Mouse (Mus musculus) adrenal gland, postnatal 10 days (tissue): ENCODE results near the gene Ipcef1. TPM values are rescaled to one million over a fixed set of nuclear protein-coding genes. Genes with fewer than 3 reads are reported as not detected.

ENCODE experiments used
- DNase-seq: peaks from one replicate; pipeline ENCODE4 v3.0.0; 2021; ENCODE audit warnings: mixed read lengths
- total RNA-seq, 2 experiments: library from RNA; stranded (reverse); gene quantifications; 2 replicates each; pipeline ENCODE4 v1.2.3; 2021

Gene Ipcef1
- total RNA-seq, 2 experiments from 2014 or later = 1.3 to 1.4 TPM

DNA sequence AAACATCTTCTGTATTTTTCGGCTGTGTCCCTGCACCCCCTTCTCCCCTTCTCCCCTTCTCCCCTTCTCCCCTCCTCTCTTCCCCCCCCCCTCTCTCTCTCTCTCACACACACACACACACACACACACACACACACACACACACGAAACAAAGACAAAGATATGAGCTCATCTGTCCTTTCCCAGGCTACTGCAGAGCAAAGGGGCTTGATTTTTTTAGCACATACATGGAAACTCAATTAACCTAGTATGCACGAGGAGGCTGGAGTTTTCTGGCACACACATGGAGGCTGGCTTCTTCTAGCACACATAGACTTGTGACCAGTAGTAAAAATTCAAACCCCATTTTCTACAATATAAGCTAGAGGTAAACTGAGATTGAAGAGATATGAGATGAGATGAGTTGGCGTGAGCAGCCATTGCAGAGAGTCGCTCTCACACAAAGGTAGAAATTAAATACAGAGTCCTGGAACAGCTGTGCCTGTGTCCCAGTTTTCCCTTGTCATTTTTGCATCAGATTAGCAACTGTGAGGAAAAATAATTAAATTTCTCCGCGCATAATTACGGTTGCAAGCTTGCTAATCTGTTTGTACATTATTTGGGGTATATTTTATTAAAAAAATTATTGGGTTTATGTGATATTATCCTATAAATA, 84.6 kb downstream of the Ipcef1 start:
- no peak for DNase-seq

DNA sequence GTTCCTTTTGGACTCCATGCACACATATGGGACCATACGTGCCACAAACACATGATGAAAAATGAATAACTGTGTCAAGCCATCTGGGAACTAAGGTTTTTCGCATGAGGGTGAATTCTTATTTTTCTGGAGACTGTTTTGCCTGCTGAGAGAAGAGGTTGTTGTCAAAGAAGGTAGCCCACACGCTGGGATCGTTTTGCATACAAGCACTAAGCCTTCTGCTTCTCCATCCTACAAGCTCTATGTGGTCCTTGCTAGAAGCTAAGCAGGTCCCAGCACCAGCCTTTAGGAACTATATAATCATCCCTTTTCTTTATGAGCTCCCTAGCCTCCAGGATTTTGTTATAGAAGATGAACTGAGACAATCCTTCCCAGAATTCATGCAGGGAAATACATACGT, 93.5 kb downstream of the Ipcef1 start:
- DNase-seq = no peak

DNA sequence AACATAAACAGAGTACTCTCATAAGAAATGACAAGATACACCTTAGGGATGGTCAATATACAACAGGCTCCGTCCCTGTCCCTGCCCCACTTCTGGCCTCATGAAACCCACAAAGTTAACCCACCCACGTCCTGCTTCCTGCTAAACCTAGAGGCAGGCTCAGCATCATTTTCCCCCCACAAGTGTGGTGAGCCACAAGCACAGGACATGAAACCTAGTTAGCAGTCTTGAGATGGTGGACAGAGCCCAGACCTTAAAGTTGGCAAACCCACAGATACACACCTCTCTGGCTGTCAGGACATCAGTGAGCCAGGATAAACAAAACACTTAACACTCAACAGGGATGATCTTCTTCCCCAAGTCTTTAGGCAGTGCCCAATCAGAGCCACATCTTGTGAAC, 95.9 kb downstream of the Ipcef1 start:
- DNase-seq = no peak

DNA sequence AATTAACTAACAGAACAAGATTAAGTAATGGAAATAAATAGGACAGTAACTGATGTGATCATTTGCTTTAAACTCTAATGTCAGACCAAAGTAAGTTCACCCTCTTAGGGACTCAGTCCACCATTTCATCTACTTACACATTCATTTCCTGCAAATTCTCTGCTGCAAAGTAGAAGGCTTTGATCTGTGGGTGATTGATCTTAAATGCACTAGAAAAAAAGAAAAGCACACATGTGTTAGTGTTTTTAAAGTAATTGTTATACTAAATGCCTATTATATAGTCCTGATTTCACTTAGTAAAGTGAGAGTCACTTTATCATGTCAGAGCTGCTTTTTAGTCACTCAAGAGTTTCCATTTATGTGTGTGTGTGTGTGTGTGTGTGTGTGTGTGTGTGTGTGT, 97.7 kb downstream of the Ipcef1 start:
- DNase-seq = no peak

DNA sequence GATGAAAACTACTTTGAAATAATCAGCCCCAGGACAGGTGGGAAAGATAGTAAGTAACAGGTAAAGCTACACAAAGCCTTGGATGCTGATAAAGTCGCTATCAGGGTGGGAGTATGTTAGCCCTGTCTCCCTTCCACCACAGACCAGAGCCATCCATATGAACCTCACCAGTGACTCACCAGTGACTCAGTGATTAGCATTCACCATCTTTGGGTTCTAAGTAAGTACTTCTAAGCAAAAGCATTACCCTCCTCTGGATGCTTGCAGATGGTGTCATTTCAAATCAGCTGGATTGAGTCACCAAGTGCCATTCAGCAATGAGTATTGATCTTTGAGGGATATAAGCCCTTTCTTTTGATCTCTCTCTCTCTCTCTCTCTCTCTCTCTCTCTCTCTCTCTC, 99.2 kb downstream of the Ipcef1 start:
- no peak for DNase-seq

DNA sequence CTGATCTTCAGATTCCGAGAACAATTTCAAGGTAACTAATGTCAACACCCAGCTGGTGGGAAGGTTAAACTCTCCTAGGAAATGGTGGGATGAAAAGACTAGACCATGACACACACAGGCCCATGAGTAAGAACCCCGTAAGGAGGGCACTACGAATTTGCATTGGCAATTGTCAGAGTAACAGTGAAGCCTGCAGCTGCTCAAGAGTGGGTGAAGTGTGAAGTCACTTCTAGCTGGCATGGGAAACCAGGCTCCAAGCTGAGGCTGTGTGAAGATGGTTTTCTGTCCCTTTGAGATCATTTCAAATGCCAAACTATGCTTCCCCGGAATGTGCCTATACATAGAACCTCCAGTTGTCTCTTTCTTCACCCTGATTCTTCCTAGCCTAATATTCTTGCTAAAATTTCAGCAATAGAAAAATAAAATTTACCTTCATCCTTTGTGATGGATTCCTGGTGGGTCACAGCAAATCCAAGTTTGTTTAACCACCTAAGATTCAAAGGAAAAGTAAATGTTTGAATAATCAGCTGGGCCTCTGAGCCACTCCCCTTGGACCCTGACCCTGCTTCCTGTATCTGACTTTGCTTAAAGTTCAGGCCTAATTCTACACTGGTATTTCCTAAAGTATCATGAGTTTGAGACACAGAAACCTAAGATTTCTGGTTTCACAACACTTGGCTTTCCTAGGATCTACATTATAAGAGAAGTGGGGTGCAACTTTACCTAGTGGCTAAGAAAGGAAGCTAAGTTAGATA, 115.4 kb downstream of the Ipcef1 start:
- DNase-seq = no peak

DNA sequence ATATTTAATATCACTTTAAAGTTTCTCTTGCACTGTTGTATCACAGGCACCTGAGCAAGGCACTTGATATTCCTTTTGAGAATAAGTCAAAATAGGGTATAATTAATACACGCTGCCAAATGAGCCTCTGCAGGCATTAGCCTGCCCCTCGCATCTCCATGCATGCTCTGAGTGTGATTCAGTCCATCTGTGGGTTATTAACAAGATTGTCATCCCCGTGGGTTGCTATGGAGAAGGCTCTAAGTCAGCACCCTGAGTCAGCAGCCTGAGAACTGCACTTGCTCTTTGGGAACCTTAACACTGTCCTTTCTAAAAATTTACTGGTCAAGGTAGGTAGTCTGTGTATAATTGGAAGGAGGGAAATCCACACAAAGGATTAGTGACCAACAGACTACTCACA, 117.5 kb downstream of the Ipcef1 start:
- DNase-seq = no peak

DNA sequence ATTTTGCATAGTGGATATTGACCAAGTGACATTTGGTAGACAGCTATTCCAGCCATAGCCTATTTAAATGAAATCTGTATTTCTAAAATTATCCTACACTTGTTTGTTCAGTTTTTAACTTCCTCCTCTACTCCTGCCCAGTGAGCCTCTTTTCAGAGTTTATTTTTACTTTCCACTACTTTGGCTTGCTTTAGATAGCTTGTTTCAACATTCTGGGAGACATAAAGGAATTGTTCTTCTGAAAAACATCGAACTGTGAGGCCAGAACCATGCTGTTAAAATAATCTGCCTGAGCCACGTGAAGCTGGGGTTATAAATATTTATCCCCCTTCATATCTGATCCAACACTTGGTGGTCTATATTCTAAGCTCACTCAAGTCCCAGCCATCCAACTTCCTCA, 121.4 kb downstream of the Ipcef1 start:
- DNase-seq = no peak

DNA sequence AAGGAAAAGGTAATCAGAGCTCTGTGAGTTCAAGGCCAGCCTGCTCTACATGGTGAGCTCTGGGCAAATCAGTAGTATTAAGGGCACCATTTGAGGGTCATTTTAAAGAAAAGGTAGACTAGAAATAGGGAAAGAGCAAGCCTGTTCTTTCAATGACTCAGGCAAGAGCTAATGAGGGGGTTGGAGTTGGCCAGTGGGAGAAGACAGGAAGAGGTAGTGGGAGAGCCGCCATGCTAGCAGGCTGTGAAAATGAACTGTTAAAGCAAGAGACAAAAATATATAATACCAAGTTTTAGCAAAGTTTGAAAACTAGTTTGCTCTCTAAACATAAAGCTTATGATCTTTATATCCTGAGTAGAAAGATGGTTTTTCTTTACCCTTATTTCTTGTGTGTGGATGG, 121.9 kb downstream of the Ipcef1 start:
- no peak for DNase-seq

DNA sequence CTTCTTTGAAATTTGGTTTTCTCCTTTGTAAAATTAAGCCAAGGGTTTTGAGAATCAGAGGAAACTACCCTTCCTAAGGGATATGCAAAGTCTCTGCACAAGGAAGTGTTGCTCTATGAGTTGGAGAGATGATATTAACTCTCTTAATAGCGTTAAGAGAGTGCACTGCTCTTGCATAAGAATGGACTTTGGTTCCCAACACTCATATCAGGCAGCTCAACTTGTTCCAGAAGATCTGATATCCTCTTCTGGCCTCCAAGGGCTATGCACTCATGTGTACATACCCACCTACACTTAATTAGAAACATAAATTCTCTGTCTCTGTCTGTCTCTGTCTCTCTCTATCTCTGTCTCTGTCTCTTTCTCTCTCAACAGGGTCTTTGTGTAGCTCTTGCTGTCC, 123.4 kb downstream of the Ipcef1 start:
- DNase-seq = no peak

DNA sequence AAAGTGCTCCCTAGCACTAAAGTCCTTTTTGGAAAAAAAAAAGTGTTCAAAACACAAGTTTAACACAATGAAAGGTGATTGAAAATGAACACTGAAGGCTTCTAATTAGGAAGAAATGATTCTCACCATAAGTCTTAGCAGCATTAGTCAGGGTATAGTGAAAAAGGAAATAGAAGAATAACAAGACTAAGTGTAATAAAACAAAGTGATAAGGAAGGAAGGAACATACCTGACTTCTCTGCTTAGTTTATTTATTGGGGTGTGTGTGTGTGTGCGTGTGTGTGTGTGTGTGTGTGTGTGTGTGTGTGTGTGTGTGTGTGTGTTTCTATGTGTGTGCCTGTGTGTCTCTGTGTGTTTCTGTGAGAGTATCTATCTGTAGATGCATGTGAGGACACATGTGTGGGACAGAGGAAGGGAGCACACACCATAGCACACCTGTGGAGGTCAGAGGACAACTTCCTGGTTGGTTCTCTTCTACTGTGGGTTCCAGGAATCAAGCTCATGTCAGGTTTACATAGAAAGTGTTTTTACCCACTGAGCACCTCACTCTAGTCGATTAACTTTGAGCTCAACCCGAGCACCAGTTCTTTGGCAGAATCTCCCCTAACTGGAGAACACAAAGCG, 124.6 kb downstream of the Ipcef1 start:
- no peak for DNase-seq

DNA sequence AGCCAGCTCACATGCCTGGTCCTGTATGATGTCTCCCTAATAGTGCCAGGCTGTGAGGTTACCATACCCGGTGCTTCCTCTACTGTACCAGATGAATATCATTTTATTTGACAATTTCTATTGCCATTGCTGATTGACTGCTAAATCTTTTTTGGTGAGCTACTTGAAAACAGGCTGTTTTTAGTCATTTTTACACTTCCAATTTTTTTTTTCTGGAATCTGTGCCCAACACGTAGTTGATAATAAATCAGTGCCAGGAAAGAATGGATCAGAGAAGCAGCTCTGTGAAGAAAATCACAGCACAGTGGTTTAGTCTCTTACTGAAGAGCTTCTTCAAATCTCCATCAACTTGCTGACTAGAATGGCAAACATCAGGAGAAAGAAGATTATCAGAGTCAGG, 125.6 kb downstream of the Ipcef1 start:
- DNase-seq = no peak

DNA sequence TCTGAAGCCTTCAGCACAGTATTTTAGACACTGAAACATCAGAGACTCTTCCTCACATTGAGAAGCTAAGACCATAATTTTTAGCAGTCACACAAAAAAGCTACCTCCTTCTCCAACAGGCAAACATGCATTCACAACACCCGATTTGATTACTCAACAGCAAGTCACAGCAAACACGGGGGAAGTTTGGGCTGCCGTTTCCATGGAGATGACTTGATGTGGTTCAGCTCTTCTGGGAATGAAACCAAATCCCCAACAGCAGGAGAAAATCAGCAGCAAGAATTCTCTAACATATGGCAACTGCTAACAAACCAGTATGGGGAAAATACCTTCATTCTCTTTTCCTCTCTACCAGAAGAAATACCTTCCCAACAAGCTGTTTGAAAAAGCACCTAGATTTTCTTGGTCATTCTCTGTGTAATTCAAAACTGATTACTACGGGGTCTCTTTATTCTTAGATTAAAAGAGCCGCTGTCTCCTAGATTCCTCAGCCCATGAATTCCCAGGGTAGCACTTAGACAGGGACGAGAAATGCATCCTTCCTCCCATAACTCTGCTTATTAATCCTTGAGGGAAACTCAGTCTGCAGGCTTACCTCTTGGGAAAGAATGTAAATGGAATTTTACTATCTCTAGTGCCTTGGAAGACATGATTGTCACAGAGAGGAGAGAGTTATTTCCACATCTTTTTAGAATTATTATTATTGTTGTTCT, 135.6 kb downstream of the Ipcef1 start:
- peak; percentile 6 for DNase-seq

DNA sequence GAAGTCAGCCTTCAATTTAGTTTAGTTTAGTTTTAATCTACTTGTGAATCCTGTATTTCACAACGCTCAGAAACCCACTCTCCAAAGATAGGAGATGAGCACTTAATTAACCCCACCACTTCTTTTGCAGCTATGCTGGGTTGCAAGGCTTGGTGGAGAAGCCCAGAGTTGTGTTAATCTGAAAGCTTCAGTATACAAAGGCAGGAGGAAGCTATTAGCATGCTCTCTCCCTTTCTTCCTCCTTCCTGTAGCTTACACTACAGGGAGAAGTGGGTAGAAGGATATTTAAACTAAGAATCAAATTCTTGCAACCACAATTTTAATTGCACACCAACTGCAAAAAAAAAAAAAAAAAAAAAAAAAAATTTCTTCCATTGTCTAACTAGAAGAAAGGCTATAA, 136.3 kb downstream of the Ipcef1 start:
- DNase-seq = no peak

DNA sequence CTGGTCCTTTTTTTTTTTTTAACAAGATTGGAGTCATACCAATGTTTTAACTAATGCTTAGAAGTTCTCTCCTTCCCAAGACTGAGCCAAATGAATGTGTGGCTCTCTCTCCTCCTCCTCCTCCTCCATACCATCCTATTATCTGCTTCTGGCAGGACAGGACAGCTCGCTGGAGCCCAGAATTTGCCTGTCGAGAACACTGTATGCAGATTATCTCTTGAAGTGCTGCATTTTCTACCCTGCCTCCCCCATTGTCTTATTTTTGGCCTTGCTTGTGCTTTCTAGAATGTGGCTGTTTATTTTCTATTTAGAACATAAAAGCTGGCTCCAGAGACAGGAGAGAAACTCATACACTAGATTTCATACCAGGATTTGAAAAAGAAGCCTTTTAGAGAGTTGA, 142.5 kb downstream of the Ipcef1 start:
- no peak for DNase-seq

DNA sequence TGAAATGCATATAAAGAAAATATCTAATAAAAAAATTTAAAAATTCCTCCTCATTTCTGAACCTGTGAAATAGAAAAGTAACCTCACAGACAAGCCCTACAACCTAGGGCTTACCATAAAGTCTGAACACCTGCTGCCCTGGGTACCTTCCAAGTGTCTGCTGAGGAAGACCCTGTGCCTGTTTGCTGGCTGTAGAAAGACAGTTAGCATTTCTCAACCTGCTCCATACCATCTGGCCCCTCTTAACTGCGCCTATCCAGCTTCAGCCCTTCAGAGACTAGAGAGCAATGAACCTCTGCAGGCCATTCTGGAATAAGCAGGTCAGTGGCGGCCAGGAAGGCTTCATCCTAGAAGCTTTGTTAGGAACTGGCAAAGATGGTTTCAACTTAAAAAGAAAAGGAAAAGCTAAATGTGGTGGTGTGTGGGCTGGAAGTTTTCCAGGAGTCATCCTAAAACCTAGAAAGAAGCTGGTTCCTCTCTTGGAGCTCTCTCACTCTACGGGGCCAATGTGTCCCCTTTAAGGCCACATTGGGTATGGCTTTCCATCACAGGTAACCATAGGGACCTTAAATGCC, 150.4 kb downstream of the Ipcef1 start:
- DNase-seq = no peak

DNA sequence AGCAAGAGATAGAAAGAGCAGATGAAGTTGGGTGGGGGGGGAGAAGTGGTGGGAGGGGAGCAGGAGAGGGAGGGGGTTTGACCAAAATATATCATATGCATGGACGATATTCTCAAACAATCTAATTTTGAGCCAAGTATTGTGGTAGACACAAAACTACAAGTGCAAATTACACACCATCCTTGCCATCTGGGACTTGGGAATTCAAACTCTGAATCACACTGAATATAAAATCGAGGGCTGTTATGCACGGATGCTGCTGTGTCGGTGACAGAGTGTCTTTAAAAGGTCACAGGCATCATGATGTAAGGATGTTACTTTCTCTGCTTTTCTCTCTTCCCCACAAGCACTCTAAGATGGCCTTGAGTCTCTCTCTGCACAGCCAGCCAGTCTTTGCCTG, 152.2 kb downstream of the Ipcef1 start:
- DNase-seq = no peak

DNA sequence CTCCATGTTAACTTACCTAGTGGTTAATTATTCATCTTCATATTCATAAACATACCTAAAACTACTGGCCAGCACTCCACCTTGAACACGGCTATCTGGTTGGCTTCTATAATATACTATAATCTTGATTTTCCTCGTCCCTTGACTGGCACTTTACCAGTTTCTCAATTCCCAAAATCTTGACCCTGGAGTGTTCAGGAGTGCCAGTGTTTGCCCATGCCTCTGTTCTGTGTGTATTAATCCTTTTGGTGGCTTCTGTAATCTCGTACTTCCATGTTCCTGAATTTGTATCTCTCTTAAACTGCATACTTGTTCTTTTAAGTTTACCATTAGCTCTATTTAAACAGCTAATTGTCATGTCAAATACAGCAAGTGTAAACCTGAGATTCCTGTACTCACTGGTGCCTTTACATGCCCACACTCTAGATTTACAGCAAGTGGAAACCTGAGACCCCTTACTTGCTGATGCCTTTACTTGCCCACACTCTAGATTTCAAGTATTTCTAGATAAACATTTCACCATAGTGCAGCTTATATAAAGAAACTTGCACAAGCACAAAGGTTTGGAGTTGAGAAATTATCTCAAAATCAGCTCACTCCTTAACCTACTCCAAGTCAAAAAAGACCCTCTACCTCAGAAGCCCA, 155.5 kb downstream of the Ipcef1 start:
- no peak for DNase-seq

DNA sequence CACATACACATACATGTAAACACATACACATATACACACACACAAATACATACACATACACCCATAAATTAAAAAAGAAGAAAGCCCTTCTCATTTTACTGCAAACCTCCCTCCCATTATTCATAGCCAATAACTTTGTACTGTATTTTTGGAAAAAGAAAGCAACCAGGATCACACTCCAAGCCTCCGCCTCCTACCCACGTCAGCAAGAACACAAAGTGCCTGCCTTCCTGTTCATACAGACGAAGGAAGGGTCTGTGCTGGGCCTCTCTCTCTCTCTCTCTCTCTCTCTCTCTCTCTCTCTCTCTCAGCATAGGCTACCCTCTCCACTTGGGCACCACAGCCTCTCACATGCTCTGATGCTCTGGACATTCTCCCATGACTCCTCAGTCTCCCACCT, 156.5 kb downstream of the Ipcef1 start:
- no peak for DNase-seq

DNA sequence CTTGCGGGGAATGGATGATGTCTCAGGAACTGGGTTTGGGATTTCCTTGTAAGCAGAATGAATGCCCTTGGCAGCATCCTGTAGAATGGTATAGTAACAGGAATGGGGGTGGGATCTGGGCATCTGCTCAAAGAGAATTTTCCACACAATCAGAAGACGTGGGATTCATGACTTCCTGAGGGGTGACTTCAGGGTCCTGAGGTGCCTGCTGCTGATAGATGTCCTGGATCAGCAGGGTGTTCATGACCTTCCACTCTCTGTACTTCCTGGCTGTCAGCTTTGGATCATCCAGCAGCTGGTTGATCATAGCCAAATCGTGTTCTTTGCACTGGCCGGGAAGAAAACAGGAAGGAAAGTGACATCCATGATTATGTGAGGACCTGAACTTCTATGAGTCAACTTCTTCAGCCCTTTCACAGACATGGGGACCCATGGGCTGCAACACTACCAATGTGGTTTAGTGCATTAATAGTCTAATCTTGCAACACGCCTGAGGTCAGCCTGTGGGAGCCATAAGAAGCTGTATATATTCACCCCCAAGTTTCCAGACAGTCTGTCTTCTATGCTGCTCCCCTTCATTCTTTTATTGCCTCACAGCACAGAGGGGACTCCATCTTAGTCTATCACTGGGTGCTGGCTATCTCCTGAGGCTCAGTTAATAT, 161.8 kb downstream of the Ipcef1 start:
- peak; percentile 3 for DNase-seq

DNA sequence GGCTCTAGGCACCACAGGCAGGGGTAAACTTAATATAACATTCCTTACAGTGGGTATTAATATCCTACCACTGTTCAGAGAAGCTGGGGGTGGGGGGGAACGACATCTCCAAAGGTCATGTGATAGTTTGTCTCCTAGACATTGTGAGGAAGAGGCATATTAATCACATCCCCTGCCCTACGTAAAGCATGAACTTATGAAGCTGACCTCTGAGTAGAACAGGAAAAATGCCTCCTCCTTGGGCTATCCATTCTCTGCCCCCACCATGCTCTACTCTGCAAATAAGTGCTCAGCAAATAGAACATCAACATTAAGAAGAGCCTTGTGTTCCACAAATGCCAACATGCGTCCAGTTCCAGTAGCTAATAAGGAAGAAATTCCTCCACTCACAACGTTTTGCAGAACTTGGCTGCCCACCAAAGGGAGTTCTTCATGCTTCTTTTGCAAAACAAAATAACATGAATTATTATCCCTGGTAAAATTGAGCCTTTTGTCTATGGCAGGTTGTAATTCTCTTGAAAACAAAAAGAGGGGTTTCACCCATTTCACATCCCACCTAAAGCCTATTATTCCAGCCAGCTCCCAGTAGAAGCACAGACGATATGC, 162.5 kb downstream of the Ipcef1 start:
- DNase-seq = peak; percentile 2
